Mouse (Mus musculus) stomach, embryonic 15.5 days (tissue): Measurements from ENCODE around the gene Kdm5d. TPM values are rescaled to one million over a fixed set of nuclear protein-coding genes. Genes with fewer than 3 reads are reported as not detected.
A peak's percentile ranks its signal among the peaks of the same experiment; 100 is the strongest.

Experiments
- ATAC-seq: fragments of 200-750 bp; cut with Nextera tagmentation; 2 replicates; pipeline ENCODE4 v1.8.0; 2017; ENCODE audit warnings: low read depth, moderate number of reproducible peaks, moderate TSS enrichment; ENCODE audit not compliant: insufficient read depth, low FRiP score
- H3K27ac ChIP-seq: fragments of 300-500 bp; sonication (generic); 2 replicates; pipeline ENCODE4 v1.5.1; 2015; ENCODE audit warnings: mild to moderate bottlenecking, inconsistent platforms
- H3K27me3 ChIP-seq: fragments of 300-500 bp; sonication (generic); replicated peaks from 2 replicates; pipeline ENCODE4 v1.6.1; 2015; ENCODE audit warnings: inconsistent platforms
- H3K36me3 ChIP-seq: fragments of 300-500 bp; sonication (generic); 2 replicates; pipeline ENCODE4 v1.6.1; 2015; ENCODE audit warnings: inconsistent platforms
- H3K4me1 ChIP-seq: fragments of 300-500 bp; sonication (generic); 2 replicates; pipeline ENCODE4 v1.6.1; 2015; ENCODE audit warnings: inconsistent platforms
- H3K4me2 ChIP-seq: fragments of 300-500 bp; sonication (generic); 2 replicates; pipeline ENCODE4 v1.6.1; 2015; ENCODE audit warnings: mild to moderate bottlenecking, inconsistent platforms
- H3K4me3 ChIP-seq: fragments of 300-500 bp; sonication (generic); replicated peaks from 2 replicates; pipeline ENCODE4 v1.5.1; 2015; ENCODE audit warnings: inconsistent platforms
- H3K9ac ChIP-seq: fragments of 300-500 bp; sonication (generic); 2 replicates; pipeline ENCODE4 v1.6.1; 2015; ENCODE audit warnings: inconsistent platforms
- H3K9me3 ChIP-seq: fragments of 300-500 bp; sonication (generic); 2 replicates; pipeline ENCODE4 v1.6.1; 2016; ENCODE audit warnings: inconsistent platforms
- WGBS: fragments of 180-500 bp; shearing (Covaris S2); methylation state at CpG from one replicate; pipeline ENCODE4 v1.1.7; 2015; 5-methylcytosine and 5-hydroxymethylcytosine counted together
- microRNA-seq: library from miRNA; unstranded; fragments of <30 nt; microRNA quantifications from one replicate; pipeline ENCODE4, GENCODE M21; 2016
- polyA plus RNA-seq: library from polyadenylated mRNA; unstranded; fragments of >200 nt; fragmentation: Nextera tagmentation; extraction: Ambion mirVana; gene quantifications from 2 replicates; pipeline ENCODE4 v1.2.1, GENCODE M21; 2015

Gene Kdm5d
- polyA plus RNA-seq: 4.4 and 5.6 TPM in 2 replicates

- no peak within 1 kb of the TSS for H3K9ac ChIP-seq
- H3K36me3 ChIP-seq: no peaks in the 10 kb centered on the region
- H3K4me1 ChIP-seq: no peaks in the 10 kb centered on the region
- no peaks in the 10 kb centered on the region for H3K9me3 ChIP-seq
- no peak within 1 kb of the TSS for H3K4me2 ChIP-seq
- ATAC-seq: no peak
- H3K27me3 ChIP-seq: no peaks in the 10 kb centered on the region
- peak within 1 kb of the TSS; percentile 39 for H3K4me3 ChIP-seq
- under 1% methylated on average over 28 of the region's 34 CpGs for WGBS
- H3K27ac ChIP-seq: no peak within 1 kb of the TSS
Observed at GRCm38 (mm10) chrY:897393-898227, at the start of gene Kdm5d. Kdm5d (plus strand) TSS chrY:897788.

DNA sequence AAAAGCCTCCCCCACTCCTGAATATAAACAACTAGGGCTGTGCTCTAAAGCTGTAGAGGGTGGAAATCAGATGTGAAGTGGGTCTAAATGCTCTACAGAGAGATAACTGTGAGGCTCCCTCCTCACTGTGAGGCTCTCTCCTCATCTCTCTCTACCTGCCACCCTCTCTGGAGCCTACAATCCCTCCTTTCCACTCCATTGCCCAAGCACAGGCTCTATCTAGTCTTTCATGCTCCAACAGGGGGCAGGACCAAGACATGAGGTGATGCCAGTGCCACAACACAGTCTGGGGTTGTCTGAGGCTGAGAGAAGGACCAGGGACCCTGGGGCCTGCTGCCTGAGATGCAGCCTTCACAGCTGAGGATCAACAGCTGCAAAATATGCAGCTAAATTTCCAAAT lies 25.2 kb upstream of the Kdm5d start:
- H3K36me3 ChIP-seq: no peaks in the 10 kb centered on the region
- no peaks in the 10 kb centered on the region for H3K4me1 ChIP-seq
- H3K9ac ChIP-seq: no peak overlapping the region
- no peak overlapping the region for H3K27ac ChIP-seq
- H3K9me3 ChIP-seq: no peaks in the 10 kb centered on the region
- no peaks in the 10 kb centered on the region for H3K27me3 ChIP-seq
- no peak for ATAC-seq
- no peak overlapping the region for H3K4me3 ChIP-seq
- H3K4me2 ChIP-seq: no peak overlapping the region

GRCm38 (mm10) chrY:872855-873549 lies 24.6 kb upstream of the Kdm5d start:
- no peaks in the 10 kb centered on the region for H3K27me3 ChIP-seq
- no peaks in the 10 kb centered on the region for H3K9me3 ChIP-seq
- 33% methylated on average over 14 of the region's 18 CpGs for WGBS
- H3K27ac ChIP-seq: no peak overlapping the region
- no peaks in the 10 kb centered on the region for H3K36me3 ChIP-seq
- no peaks in the 10 kb centered on the region for H3K4me1 ChIP-seq
- no peak overlapping the region for H3K4me2 ChIP-seq
- no peak overlapping the region for H3K4me3 ChIP-seq
- no peak for ATAC-seq
- H3K9ac ChIP-seq: no peak overlapping the region

Small RNA genes lying within 50 kb of the gene (microRNA-seq; reads per million reads assigned to microRNA genes)
- not detected for gene Gm47281

Other genes with a start within 250 kb of the Kdm5d start
- not detected in 2 replicates for gene Zfy1, start 100.4 kb upstream of the Kdm5d start, polyA plus RNA-seq
- not detected in 2 replicates for gene Uba1y, start 79.1 kb upstream of the Kdm5d start, polyA plus RNA-seq
- 20.6 and 26.2 TPM in 2 replicates for gene Eif2s3y, start 112.8 kb downstream of the Kdm5d start, polyA plus RNA-seq